Mouse (Mus musculus) urinary bladder, postnatal 36 days (tissue): ENCODE measurements around the gene Ncbp3.

Experiments used
- DNase-seq, 2 experiments: peaks; one replicate each; pipeline ENCODE4 v3.0.0; 2022; ENCODE audit warnings: low spot score in 2 of 2, mixed read lengths in 1 of 2

The Ncbp3 gene

GRCm38 (mm10) chr11:73047542-73047996 is at the start of gene Ncbp3:
Gene Ncbp3, plus strand, starts transcription at chr11:73047783.
- peak; percentile 91 to 95 for DNase-seq

GRCm38 (mm10) chr11:72998771-72999170 is 48.8 kb upstream of the Ncbp3 start, which contains the start of gene P2rx1:
Gene P2rx1, plus strand, starts transcription at chr11:72999103.
- no peak for DNase-seq

GRCm38 (mm10) chr11:73001029-73001428 is 46.6 kb upstream of the Ncbp3 start:
- DNase-seq = peak; percentile 59 to 71

- peak in 1 of 2 experiments; percentile 57 for DNase-seq
Observed at GRCm38 (mm10) chr11:73006377-73006776, 41.2 kb upstream of the Ncbp3 start.

- DNase-seq = no peak
Observed at GRCm38 (mm10) chr11:73007113-73007512, 40.5 kb upstream of the Ncbp3 start.

- peak in 1 of 2 experiments; percentile 64 for DNase-seq
Observed at GRCm38 (mm10) chr11:73007698-73008481, 39.7 kb upstream of the Ncbp3 start.

- DNase-seq = no peak
Observed at GRCm38 (mm10) chr11:73008826-73009225, 38.8 kb upstream of the Ncbp3 start.

GRCm38 (mm10) chr11:73009531-73010274 is 37.9 kb upstream of the Ncbp3 start:
- no peak for DNase-seq

GRCm38 (mm10) chr11:73013981-73014380 is 33.6 kb upstream of the Ncbp3 start:
- DNase-seq = peak in 1 of 2 experiments; percentile 36

GRCm38 (mm10) chr11:73014831-73015344 is 32.7 kb upstream of the Ncbp3 start:
- DNase-seq = peak in 1 of 2 experiments; percentile 36

- DNase-seq = peak in 1 of 2 experiments; percentile 44
Observed at GRCm38 (mm10) chr11:73015391-73016102, 32.0 kb upstream of the Ncbp3 start.

GRCm38 (mm10) chr11:73016103-73016420 is 31.5 kb upstream of the Ncbp3 start:
- no peak for DNase-seq

- DNase-seq = peak; percentile 83 to 91
Observed at GRCm38 (mm10) chr11:73018471-73019146, 29.0 kb upstream of the Ncbp3 start, which contains the start of gene Camkk1. Gene Camkk1, plus strand, starts transcription at chr11:73019008.

- DNase-seq = no peak
Observed at GRCm38 (mm10) chr11:73019147-73019795, 28.3 kb upstream of the Ncbp3 start.

- no peak for DNase-seq
Observed at GRCm38 (mm10) chr11:73020953-73021800, 26.4 kb upstream of the Ncbp3 start.

- peak; percentile 67 to 75 for DNase-seq
Observed at GRCm38 (mm10) chr11:73023099-73023498, 24.5 kb upstream of the Ncbp3 start.

- no peak for DNase-seq
Observed at GRCm38 (mm10) chr11:73023827-73024226, 23.8 kb upstream of the Ncbp3 start.

- DNase-seq = peak in 1 of 2 experiments; percentile 31
Observed at GRCm38 (mm10) chr11:73024236-73024904, 23.2 kb upstream of the Ncbp3 start.

GRCm38 (mm10) chr11:73026961-73027360 is 20.6 kb upstream of the Ncbp3 start:
- DNase-seq = no peak
